Mouse (Mus musculus): ENCODE data around the gene Sgk2.

- TF ChIP-seq CTCF (IDR thresholded peaks at IDR 0.05; ENCODE audit: low read depth), result peak; percentile 82
- no peak for TF ChIP-seq EP300 (IDR thresholded peaks at IDR 0.05; ENCODE audit: low read depth)
These were observed 11.5 kb downstream of the Sgk2 start for GRCm38 (mm10) chr2:162998528-162999230.

All from heart, postnatal 0 days (tissue).